Mouse (Mus musculus) cerebellum, postnatal 25 days (tissue): ENCODE data around the gene Cilp2.
A peak's percentile ranks its signal among the peaks of the same experiment; 100 is the strongest.

ENCODE experiments used
- DNase-seq, 2 experiments: peaks; one replicate each; pipeline ENCODE4 v3.0.0; 2021; ENCODE audit warnings: mixed read lengths in 2 of 2

Cilp2 gene

DNA sequence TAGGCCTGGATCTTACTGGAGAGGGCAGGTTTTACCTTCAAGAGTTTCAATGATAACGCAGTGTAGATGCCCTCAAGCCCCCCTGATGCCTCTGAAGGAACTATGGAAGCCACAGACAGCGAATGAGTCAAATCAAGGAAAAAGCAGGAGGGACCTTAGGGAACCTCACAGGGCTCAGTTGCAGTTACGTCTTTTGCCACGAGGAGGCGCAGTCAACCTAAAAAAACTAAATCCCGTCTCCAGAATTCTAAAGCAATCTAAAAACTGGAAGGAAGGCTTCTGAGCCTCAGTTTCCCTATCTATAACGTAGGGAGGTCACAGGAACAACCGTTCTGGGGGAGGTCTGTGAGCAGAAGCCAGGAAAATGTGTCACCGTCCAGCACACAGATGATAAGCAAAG lies 13.3 kb downstream of the Cilp2 start:
- peak; percentile 81 for DNase-seq

DNA sequence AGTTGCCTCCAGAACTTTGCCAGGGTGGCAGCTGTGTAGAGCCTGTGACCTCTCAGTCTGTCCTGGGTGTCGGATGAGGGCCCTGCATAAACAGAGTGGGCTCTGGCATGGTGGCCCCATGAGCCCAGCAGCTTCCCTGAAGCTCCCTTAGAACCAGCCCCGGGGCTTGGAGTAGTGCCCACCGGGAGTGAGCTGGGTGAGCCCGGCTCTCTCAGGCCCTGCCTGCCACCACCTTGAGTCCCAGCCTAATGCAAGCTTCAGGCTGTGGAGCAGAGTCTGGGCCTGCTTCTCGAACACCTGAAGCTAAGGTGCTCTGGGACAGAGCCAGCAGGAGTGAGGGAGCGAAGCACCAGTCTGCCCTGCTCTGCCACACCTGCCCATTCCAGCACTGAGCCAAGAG lies 16.6 kb downstream of the Cilp2 start:
- DNase-seq: peak in 1 of 2 experiments; percentile 48

DNA sequence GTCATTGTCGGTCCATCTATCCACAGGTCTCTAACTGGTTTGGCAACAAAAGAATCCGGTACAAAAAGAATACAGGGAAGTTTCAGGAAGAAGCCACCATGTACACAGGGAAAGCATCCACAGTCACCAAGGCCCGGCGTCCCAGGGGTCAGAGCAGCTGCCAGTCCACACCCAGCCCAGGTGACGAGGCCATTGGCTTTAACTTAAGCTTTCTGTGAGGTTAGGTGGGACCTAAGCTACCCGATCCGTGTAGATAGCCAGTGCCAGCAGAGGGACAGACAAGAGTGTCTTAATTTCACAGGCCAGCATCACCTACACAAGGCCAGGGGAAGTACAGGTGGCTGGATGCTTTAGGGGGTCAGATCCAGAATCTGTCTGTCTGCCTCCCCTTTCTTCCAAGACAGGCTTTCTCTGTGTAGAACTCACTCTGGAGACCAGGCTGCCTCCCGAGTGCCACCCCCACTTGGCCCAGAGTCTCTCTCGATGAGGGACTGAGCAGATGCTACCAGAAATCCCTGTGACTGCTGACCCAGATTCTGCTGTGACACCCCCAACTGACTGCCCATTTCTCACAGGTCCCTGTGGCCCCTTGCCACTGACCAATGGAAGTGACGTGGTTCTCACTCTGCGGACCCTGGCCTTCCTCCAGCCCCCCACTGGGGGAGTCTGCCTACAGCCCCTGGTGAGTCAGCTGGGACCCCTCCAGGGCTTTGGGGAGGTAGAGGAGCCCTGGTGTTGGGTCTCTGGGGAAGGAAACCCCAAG lies 17.3 kb downstream of the Cilp2 start:
- peak; percentile 66 to 74 for DNase-seq

DNA sequence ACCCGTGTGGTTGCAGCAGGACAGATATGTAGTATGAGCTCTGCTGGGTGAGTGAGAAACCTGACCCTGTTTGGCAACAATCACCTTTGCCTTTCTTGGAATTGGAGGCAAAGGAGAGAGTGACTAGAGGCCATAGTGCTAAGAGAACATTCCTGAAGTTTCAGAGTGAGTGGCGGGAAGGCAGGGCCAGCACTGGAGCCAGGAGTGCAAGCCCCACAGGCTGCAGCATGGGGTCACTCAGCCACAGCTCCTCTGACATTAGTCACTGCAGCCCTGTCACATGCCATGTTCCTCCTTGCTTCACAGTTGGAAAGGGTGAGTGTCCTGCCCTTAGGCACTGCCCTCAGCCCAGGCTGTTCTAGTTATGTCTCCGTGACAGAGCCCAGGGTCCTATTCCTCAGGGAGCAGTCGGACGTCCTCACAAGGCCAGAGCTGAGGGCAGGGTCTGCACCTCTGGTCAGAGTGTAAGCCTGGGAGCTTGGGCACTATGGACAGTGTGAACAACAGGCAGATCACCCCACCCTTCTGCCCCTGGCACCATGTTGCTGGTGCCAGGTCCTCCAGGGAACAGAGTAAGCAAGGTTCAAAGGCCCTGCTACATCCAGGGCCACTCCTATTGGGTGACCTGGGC lies 19.7 kb downstream of the Cilp2 start:
- peak in 1 of 2 experiments; percentile 5 for DNase-seq

DNA sequence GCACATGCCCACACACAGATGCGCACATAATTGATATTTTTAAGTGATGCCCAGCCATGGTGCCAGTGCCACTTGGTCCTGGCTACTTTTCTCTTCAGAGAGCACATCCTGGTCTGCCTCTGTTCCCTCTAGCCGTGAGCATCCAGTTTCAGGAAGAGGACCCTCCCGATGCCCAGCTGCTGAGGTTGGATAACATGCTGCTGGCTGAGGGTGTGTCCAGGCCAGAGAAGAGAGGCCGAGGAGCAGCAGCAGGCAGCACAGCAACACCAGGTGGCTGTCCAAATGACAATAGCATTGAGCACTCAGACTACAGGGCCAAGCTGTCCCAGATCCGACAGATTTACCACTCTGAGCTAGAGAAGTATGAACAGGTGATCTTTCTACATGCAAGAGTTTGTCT lies 23.3 kb downstream of the Cilp2 start:
- DNase-seq: no peak

DNA sequence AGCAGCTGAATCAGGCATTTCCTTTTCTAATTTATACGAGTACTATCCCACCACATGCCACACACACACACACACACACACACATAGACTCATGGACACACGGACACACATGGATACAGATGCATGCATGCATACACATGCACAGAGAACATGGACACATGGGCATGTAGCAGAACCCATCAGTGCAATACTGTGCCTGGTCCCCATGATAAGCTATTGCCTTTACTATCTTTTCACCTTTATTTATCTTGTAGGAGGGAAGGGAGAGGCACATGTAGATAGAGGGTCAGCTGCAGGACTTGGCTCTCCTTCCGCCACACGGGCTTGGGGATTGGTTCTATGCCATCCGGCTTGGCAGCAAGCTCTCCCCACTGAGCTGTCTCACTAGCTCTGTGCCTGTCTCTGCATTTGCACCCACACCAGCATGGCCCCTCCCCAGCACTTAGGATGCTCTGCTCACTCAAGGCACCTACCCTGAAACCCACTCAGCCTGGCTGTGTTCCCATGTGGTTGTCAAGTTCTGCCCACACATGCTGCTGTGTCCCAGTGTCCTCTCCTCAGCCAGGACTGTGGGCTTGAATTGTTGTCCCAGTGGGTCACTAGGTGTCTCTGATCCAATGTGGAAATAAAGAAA lies 24.0 kb downstream of the Cilp2 start:
- peak; percentile 53 to 65 for DNase-seq

DNA sequence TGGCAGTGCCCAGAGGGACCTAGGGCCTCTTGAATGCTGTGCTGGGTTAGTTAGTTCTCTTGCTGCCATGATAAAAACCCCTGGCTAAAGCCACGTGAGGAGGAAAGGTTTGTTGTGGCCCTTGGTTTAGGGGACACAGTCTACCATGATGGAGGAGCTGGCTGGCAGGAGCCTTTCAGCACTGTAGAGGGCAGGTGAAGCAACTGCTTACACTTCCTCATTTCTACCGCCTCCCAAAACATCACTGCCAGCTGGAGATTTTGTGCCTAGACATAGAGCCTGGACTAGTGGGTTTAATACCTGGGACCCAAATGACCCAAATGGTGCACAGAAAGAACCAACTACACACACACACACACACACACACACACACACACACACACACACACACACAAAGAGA lies 26.2 kb downstream of the Cilp2 start:
- no peak for DNase-seq

DNA sequence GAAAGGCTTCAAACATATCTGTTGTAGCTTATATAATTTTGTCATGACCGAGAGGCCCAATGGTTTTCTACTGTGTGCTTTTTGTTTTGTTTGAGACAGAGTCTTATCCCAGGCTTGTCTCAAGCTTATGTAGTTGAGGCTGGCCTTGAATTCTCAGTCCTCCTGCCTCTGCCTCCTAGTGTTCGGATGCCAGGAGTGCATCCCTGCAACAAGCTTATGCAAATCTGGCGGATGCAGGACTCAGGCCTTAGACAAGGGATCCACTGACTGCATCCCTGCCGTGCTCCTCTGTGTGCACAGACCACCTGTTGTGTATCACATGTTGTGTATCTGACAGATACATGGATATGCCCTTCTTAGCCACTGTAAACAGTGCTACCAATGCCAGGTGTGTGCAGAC lies 26.7 kb downstream of the Cilp2 start:
- DNase-seq: no peak

DNA sequence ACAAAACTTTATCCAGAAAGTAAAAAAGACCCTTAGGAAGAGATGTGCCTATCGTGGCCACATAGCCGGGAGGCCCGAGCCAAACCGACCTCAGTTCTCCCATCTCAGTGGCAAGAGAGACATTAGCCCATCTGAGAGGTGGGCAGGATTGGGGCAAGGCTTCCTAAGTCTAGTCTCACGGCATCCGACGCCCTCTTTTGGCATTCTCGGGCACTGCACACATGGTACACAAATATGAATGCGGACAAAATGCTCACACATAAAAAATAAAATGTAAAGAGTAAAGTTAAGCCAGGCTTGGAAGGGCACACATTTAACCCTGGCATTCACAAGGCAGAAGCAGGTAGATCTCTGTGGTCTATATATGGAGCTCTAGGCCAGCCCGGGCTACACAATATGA lies 33.6 kb downstream of the Cilp2 start:
- no peak for DNase-seq

DNA sequence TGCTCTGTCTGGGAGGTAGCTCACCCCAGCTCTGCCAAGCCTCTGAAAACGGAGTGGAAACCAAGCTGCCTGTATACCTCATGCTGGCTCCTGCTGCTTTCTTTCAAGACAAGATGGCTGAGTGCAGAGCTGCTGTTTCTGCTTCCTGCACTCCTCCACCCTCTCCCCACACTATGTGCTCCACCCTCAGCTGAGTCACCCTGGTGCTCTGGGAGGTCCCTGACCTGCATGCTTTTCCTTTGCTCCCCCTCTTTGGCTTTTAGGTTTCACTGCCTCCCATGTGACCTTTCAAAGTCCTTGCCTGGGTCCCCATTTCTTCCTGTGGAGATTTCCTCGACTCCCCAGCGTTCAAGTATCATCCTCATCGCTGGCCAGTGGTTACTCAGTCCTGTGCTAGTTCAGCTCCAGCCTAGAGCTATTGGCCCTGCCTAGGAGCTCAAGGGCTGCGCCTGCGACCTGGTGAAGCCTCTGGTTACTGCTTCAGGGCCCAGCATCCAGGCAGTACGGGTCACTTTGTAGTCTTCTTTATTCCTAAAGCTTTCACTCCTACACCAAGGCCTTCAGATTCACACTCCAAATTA lies 36.5 kb downstream of the Cilp2 start:
- DNase-seq: no peak

DNA sequence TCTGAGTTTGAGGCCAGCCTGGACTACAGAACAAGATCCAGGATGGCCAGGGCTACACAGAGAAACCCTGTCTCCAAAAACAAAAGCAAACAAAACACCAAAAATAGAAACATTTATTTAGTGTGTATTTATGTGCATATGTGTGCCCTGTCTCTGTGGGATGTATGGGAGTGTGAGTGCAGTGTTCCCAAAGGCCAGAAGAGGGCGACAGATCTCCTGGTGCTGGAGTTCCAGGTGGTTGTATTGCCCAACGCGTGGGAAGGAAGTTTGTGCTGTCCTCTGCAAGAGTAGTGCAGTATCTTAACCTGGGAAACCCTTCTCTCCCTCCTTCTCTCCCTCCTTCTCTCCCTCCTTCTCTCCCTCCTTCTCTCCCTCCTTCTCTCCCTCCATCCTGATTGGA lies 37.6 kb downstream of the Cilp2 start:
- DNase-seq: no peak

DNA sequence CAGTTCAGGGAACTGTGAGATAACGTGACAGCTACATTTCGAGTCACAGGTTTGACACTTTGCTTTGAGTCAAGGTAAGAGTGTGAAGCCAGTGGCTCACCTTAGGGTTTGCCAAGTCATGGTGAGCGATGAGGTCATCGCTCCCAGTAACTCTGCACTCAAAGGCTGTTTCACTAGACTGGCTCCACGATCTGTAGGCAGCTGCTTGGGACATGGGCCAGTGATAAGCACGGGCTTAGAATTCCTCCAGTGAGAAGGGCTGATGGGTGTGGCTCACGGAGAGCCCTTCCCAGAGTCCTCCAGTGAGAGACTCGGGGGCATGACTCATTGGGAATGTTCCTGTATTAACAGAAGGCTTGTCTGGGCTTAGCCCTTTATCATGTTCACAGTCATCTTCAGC lies 38.5 kb downstream of the Cilp2 start:
- DNase-seq: no peak

DNA sequence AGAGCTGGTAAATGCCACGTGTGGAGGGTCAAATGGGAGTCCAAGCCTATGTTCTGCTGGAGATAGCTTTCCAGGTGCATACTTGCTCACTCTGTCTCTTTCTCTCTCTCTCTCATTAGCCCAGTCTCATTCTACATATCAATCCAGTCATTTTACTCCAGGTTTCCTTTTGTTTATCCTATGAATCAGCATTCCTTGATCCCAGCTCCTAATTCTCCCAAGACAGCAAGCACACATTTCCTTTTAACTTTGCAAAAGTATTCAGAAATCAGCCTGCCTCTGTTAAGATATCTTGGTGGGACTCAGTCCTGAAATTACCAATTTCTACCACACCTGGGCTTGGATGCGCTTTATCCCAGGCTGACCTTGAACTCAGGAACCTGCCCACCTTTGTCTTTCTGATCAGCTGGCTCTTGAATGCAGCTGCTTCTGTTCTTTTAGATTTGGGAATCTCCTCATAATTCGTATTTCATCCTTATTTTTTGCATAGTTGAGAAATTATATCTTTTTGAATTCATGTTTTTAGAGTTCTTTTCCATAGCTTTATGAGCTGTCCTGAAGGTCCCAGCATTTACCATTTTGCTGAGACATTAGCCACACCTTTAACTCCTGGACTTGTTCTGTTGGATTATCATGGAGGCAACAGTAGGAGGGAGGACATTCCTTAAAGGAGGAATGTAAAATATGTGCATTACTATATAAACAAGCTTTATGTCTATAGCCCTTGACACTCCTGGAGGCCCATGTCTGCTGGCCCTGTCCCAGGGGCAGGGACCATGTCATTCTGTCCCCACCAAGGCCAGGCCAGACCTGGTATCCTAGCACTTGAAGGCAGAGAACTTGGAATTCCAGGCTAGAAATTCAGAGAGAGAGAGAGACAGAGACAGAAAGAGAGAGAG lies 40.1 kb downstream of the Cilp2 start:
- DNase-seq: no peak

DNA sequence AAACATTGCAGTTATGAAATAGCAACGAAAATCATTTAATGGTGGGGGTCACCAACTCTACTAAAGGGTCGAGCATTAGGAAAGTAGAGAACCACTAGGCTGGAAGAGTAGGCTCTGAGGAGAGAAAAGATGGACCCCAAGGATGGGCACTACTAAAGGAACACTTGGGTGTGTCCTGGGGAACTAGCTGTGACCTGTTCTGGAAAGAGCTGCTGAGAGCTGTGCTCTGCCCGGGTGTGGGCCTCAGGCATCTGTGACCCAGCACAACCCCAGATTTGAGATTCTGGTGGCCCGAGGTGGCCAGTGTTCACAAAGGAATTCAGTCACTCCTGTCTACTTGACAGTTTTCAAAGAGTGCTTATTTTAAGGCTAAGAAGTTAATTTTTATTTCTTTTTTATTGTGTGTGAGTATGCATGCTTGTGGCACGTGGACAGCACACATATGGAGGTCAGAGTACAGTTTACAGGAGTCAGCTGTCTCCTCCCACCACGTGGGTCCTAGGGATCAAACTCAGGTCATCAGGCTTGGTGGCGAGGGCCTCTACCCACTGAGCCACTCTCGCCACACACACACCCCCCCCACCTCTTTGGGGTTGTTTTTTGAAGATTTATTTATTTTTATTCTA lies 50.3 kb downstream of the Cilp2 start:
- no peak for DNase-seq

DNA sequence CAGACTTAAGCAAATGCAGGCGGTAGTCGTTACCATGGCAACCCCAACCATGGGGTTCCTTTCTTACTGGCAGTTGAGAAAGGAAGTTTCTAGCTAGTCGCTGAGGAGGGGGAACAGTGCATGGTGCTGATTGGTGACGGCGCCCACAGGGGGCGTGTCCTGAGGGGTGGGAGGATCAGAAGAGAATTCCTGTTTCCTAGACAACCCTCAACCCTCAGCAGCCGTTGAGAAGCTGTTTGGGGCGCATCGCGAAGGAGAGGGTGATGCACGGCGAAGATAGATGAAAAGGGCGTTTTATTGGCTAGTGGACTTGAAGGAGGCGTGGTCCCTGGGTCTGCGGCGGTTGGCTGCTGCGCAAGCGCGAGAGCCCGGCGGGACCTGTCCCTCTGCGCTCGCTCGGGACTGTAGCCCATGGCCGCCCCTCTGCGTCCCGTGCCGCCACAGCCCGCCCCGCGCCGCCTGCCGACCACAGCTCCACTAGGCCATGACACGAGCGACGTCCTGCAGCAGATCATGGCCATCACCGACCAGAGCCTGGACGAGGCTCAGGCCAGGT lies 55.1 kb downstream of the Cilp2 start, which contains the start of gene Pbx4:
Gene Pbx4, plus strand, starts transcription at position 194 of the 556 bp plus-strand sequence.
- DNase-seq: peak; percentile 81 to 86
